Mouse (Mus musculus) bone marrow, adult 2 months (tissue): ENCODE measurements around the gene Drg1.
"Not testable (repeated sequence)": the region's sequence is repeated elsewhere in the genome, so short reads cannot be mapped to it uniquely, and the experiment has no call there.

Experiments
- CTCF ChIP-seq: fragments of 200-500 bp; IDR thresholded peaks from 2 replicates; pipeline ENCODE4 v1.5.1; 2011; ENCODE audit warnings: low read length, control low read depth; ENCODE audit not compliant: control insufficient read depth, insufficient read depth
- POLR2A ChIP-seq: fragments of 200-500 bp; IDR thresholded peaks from 2 replicates; pipeline ENCODE4 v1.6.1; 2011; ENCODE audit warnings: low read depth, mild to moderate bottlenecking, control low read depth, low read length, borderline replicate concordance; ENCODE audit not compliant: control insufficient read depth

GRCm38 (mm10) chr11:3165210-3165782 is 100.9 kb downstream of the Drg1 start:
- TF ChIP-seq POLR2A, CTCF: not testable (repeated sequence)
